Mouse (Mus musculus) cortical plate, adult 2 months (tissue): ENCODE measurements around the gene Zfp708. TPM values are rescaled to one million over a fixed set of nuclear protein-coding genes. Genes with fewer than 3 reads are reported as not detected.

Source experiments
- H3K27ac ChIP-seq: fragments of 200-500 bp; 2 replicates; pipeline ENCODE4 v1.5.1; 2012; ENCODE audit warnings: low read length, control low read depth, inconsistent platforms; ENCODE audit not compliant: insufficient read depth
- H3K4me1 ChIP-seq: fragments of 200-500 bp; 2 replicates; pipeline ENCODE4 v1.6.1; 2011; ENCODE audit warnings: low read length; ENCODE audit not compliant: control insufficient read depth, insufficient read depth
- H3K4me3 ChIP-seq: fragments of 200-500 bp; 2 replicates; pipeline ENCODE4 v1.5.1; 2011; ENCODE audit warnings: mild to moderate bottlenecking, low read length, control low read depth; ENCODE audit not compliant: insufficient read depth
- CTCF ChIP-seq: fragments of 200-500 bp; IDR thresholded peaks from 2 replicates; pipeline ENCODE4 v1.5.1; 2011; ENCODE audit warnings: mild to moderate bottlenecking, control low read depth, low read length; ENCODE audit not compliant: insufficient read depth; ENCODE audit errors: extremely low read depth
- POLR2A ChIP-seq: fragments of 200-500 bp; IDR thresholded peaks from 2 replicates; pipeline ENCODE4 v1.6.1; 2011; ENCODE audit warnings: mild to moderate bottlenecking, low read length, control low read depth; ENCODE audit not compliant: insufficient read depth; ENCODE audit errors: extremely low read depth
- polyA plus RNA-seq: library from polyadenylated mRNA; depleted of rRNA; stranded (reverse); fragments of >200 nt; gene quantifications from 2 replicates; pipeline ENCODE4 v1.2.3, GENCODE M21; 2012; rRNA removed

Gene Zfp708
- polyA plus RNA-seq, 1 experiment = 2.9 TPM

DNA sequence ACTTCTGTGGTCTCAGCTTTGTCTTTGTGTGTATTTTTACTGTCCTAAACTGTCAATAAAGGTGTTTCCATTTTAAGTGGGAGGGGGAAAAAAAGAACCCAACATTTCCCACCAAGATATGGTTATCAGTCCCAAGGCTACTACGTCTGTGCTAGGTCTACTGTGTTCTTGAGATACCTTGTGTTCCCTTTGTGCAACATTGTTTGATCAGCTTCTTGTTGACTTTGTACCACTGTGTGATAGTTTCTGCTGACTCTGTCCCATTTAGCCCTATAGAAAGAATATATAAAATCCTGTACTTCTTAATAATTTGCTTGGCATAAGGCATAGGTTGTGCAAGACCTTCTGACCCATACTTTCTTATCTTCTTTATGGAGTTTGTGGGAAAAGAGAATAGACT is 7.6 kb downstream of the Zfp708 start:
- TF ChIP-seq POLR2A = no peak
- no peak overlapping the region for H3K27ac ChIP-seq
- H3K4me3 ChIP-seq = no peak overlapping the region
- H3K4me1 ChIP-seq = no peaks in the 10 kb centered on the region

GRCm38 (mm10) chr13:67081946-67082345 is 15.8 kb downstream of the Zfp708 start:
- TF ChIP-seq CTCF = no peak
- no peak for TF ChIP-seq POLR2A
- Histone ChIP-seq H3K4me3 (peak overlapping the region; percentile 75; the same call in 1 of the 2 replicates), H3K27ac (peak overlapping the region; percentile 85), H3K4me1 (peaks cover 2% of the 10 kb centered on the region; the same call in 1 of the 2 replicates)

DNA sequence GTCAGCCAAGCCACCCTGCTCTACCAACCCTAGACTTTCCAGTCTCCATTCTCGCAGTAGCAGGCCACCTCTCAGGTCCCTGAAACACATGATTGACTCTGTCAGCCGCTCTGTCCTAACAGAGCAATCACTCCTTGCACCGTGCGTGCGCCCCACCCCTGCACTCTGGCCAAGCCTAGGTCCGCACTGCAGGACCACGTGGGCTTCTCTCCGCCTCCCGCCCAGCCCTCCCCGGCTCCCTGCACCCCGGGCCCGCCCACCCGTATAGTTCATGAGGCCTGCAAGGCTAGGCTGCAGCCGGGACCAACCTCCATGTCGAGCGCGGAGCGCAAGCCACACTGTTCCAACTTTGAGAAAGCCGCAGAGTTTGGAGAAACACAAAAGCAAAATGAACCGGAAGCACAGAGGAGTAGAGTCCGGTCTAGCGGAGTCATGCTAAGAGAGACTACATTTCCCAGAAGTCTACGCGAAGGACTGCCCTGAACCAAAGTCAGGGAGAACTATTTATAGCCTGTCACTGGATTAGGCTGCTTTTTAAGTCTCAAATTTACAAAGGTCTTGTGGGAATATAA is 16.5 kb downstream of the Zfp708 start:
- Histone ChIP-seq H3K27ac (peak overlapping the region; percentile 85), H3K4me3 (peak overlapping the region; percentile 75), H3K4me1 (peaks cover 2% of the 10 kb centered on the region; the same call in 1 of the 2 replicates)
- TF ChIP-seq CTCF (no peak), POLR2A (0 out of 2 replicates have a peak, but pooled peaks have one; percentile 16)

DNA sequence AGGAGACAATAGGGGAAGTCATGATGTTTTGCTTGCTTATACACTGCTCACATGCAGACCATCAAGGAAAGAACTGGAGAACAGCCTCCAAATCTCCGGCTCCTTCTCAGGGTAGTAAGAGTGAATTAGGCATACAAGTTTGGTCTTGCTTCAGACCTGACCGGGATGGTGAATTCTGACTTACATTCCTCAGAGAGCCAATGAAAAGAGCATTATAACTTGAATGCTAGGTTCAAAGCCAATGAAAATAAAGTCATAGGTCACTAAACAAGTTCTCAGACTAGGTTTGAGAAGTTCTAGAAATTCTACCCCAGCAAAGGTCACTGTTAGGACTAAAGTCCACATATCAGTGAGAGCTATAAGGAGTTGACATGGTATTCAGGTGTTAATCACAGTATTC is 20.5 kb downstream of the Zfp708 start:
- TF ChIP-seq CTCF = no peak
- no peak for TF ChIP-seq POLR2A
- Histone ChIP-seq H3K4me1 (peaks cover 2% of the 10 kb centered on the region; the same call in 1 of the 2 replicates), H3K27ac (no peak overlapping the region), H3K4me3 (no peak overlapping the region)

- TF ChIP-seq CTCF = no peak
- TF ChIP-seq POLR2A = no peak
- Histone ChIP-seq H3K27ac (no peak overlapping the region), H3K4me3 (no peak overlapping the region), H3K4me1 (no peaks in the 10 kb centered on the region)
Observed at GRCm38 (mm10) chr13:67072786-67073185, 25.0 kb downstream of the Zfp708 start.

GRCm38 (mm10) chr13:67065386-67065785 is 32.4 kb downstream of the Zfp708 start:
- TF ChIP-seq CTCF (no peak), POLR2A (no peak)
- no peaks in the 10 kb centered on the region for H3K4me1 ChIP-seq
- H3K27ac ChIP-seq = no peak overlapping the region
- no peak overlapping the region for H3K4me3 ChIP-seq

DNA sequence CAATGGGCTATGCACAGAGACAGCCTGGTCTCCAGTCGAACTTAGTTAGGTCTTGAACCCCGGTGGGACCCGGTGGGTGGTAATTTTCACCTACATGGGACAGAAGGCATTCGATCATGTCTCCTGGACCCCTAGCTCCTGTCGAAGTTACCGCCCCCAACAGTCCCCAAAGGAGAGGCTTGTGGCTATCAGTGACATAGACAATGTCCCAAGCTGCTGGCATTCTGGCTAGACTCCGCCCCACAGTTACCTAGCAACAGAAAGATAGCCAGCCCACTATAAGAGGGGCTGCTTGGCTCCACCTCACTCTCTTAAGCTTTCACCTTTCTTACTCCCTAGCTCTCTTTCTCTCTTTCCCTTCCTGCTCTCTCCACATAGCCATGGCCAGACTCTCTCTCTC is 35.3 kb downstream of the Zfp708 start:
- Histone ChIP-seq H3K4me1 (peaks cover 2% of the 10 kb centered on the region; the same call in 1 of the 2 replicates), H3K4me3 (no peak overlapping the region), H3K27ac (no peak overlapping the region)
- TF ChIP-seq CTCF (no peak), POLR2A (no peak)

GRCm38 (mm10) chr13:67060786-67061358 is 36.9 kb downstream of the Zfp708 start, which contains the start of gene Zfp712:
Zfp712 (minus strand) TSS chr13:67061170.
- Histone ChIP-seq H3K27ac (0 out of 2 replicates have a peak within 1 kb of the TSS, but pooled peaks have one; percentile 14), H3K4me3 (peak within 1 kb of the TSS; percentile 61), H3K4me1 (peaks cover 2% of the 10 kb centered on the region; the same call in 1 of the 2 replicates)
- no peak; the same call in 1 of the 2 replicates for TF ChIP-seq POLR2A
- no peak for TF ChIP-seq CTCF

- Histone ChIP-seq H3K4me3 (peak overlapping the region; percentile 61), H3K4me1 (peaks cover 2% of the 10 kb centered on the region; the same call in 1 of the 2 replicates), H3K27ac (no peak overlapping the region)
- TF ChIP-seq POLR2A = no peak
- no peak for TF ChIP-seq CTCF
Observed at GRCm38 (mm10) chr13:67060161-67060785, 37.5 kb downstream of the Zfp708 start.

Other genes with a start within 250 kb of the Zfp708 start
- gene Gm10767, start 193.1 kb downstream of the Zfp708 start, polyA plus RNA-seq = 2.4 and 2.7 TPM in 2 replicates
- gene Zfp712, start 36.8 kb downstream of the Zfp708 start, polyA plus RNA-seq = 2.2 and 2.4 TPM in 2 replicates
- 1.9 and 2.1 TPM in 2 replicates for gene Gm28557, start 10.6 kb upstream of the Zfp708 start, polyA plus RNA-seq
- 0.19 TPM in 2 replicates for gene Rslcan18, start 18.3 kb upstream of the Zfp708 start, polyA plus RNA-seq
- gene Zfp759, start 23.7 kb upstream of the Zfp708 start, polyA plus RNA-seq = 3.2 and 3.6 TPM in 2 replicates
- gene Rsl1, start 75.2 kb upstream of the Zfp708 start, polyA plus RNA-seq = 3.8 and 4.1 TPM in 2 replicates
- 1.4 and 1.5 TPM in 2 replicates for gene Zfp455, start 96.5 kb upstream of the Zfp708 start, polyA plus RNA-seq
- gene Zfp458, start 180.5 kb upstream of the Zfp708 start, polyA plus RNA-seq = 3.8 and 4.2 TPM in 2 replicates
- 2.7 and 3.4 TPM in 2 replicates for gene Zfp457, start 208.5 kb upstream of the Zfp708 start, polyA plus RNA-seq
- 2.3 and 2.6 TPM in 2 replicates for gene Zfp595, start 234.6 kb upstream of the Zfp708 start, polyA plus RNA-seq